Mouse (Mus musculus) liver, embryonic 14.5 days (tissue): ENCODE data around the gene Tnip1. TPM values are rescaled to one million over a fixed set of nuclear protein-coding genes. Genes with fewer than 3 reads are reported as not detected.

Experiments used
- ATAC-seq: fragments of 200-750 bp; cut with Nextera tagmentation; 2 replicates; pipeline ENCODE4 v1.8.0; 2017; ENCODE audit warnings: moderate number of reproducible peaks, mild to moderate bottlenecking, moderate library complexity; ENCODE audit not compliant: insufficient read depth
- DNase-seq, 3 experiments: peaks; one replicate each; pipeline ENCODE4 v3.0.0-alpha.2; 2012 to 2013; ENCODE audit warnings: low read depth in 3 of 3, low spot score in 3 of 3
- H3K27ac ChIP-seq: fragments of 300-500 bp; sonication (generic); 2 replicates; pipeline ENCODE4 v1.5.1; 2014; ENCODE audit warnings: moderate library complexity, mild to moderate bottlenecking, control low read depth, inconsistent platforms
- H3K27me3 ChIP-seq: fragments of 300-500 bp; sonication (generic); 2 replicates; pipeline ENCODE4 v1.6.1; 2014; ENCODE audit warnings: mild to moderate bottlenecking, low read length, moderate library complexity; ENCODE audit not compliant: control insufficient read depth, insufficient read depth
- H3K36me3 ChIP-seq: fragments of 300-500 bp; sonication (generic); replicated peaks from 2 replicates; pipeline ENCODE4 v1.6.1; 2014; ENCODE audit warnings: low read depth; ENCODE audit not compliant: control insufficient read depth, insufficient read depth
- H3K4me1 ChIP-seq, 2 experiments: fragments of 200-500 bp in 1 of 2; fragments of 300-500 bp in 1 of 2; sonication (generic) in 1 of 2; replicated peaks; 2 replicates each; pipeline ENCODE4 v1.6.1; 2012 to 2014; ENCODE audit warnings: antibody characterized with exemption in 1 of 2, inconsistent platforms in 1 of 2, low read length in 1 of 2; ENCODE audit not compliant: control insufficient read depth in 2 of 2, insufficient read depth in 2 of 2
- H3K4me2 ChIP-seq: fragments of 300-500 bp; sonication (generic); 2 replicates; pipeline ENCODE4 v1.6.1; 2014; ENCODE audit warnings: low read depth, mild to moderate bottlenecking, control low read depth, moderate library complexity
- H3K4me3 ChIP-seq, 2 experiments: fragments of 200-500 bp in 1 of 2; fragments of 300-500 bp in 1 of 2; sonication (generic) in 1 of 2; 2 replicates each; pipeline ENCODE4 v1.5.1; 2012 to 2014; ENCODE audit warnings: low read depth in 2 of 2, low read length in 2 of 2, mild to moderate bottlenecking in 2 of 2, control low read depth in 1 of 2, inconsistent platforms in 1 of 2, moderate library complexity in 1 of 2; ENCODE audit not compliant: insufficient read depth in 1 of 2
- H3K9ac ChIP-seq: fragments of 300-500 bp; sonication (generic); replicated peaks from 2 replicates; pipeline ENCODE4 v1.6.1; 2014; ENCODE audit warnings: mild to moderate bottlenecking, control low read depth, moderate library complexity
- H3K9me3 ChIP-seq: fragments of 300-500 bp; sonication (generic); 2 replicates; pipeline ENCODE4 v1.6.1; 2016; ENCODE audit warnings: low read length, mixed read lengths; ENCODE audit not compliant: control insufficient read depth
- CTCF ChIP-seq: IDR thresholded peaks from 2 replicates; pipeline ENCODE4 v1.5.1; 2016; ENCODE audit warnings: antibody characterized with exemption, low read depth, control low read depth
- EP300 ChIP-seq: IDR thresholded peaks from 2 replicates; pipeline ENCODE4 v1.6.1; 2016; ENCODE audit warnings: antibody characterized with exemption, low read depth
- WGBS: fragments of 180-500 bp; shearing (Covaris S2); extraction: QIAGEN DNeasy Blood & Tissue Kit; methylation state at CpG from one replicate; pipeline ENCODE4 v1.1.7; 2014; ENCODE audit not compliant: insufficient replicate concordance; 5-methylcytosine and 5-hydroxymethylcytosine counted together
- polyA plus RNA-seq, 2 experiments: library from polyadenylated mRNA; depleted of rRNA in 1 of 2; stranded (reverse) in 1 of 2; unstranded in 1 of 2; fragments of >200 nt; fragmentation: Nextera tagmentation in 1 of 2; extraction: Ambion mirVana in 1 of 2; gene quantifications; 2 replicates each; pipeline versions ENCODE4 v1.2.1 to v1.2.3; 2012 to 2014

The Tnip1 gene
- polyA plus RNA-seq, 2 experiments = 3.6 to 5.2 TPM

GRCm38 (mm10) chr11:54884197-54884828, 78.4 kb downstream of the Tnip1 start:
- Histone ChIP-seq H3K27ac (0 out of 2 replicates have a peak overlapping the region, but pooled peaks have one; percentile 25), H3K27me3 (no peaks in the 10 kb centered on the region), H3K9me3 (no peaks in the 10 kb centered on the region), H3K9ac (no peak overlapping the region), H3K4me3 (no peak overlapping the region), H3K4me1 (peaks cover 0 to 16% of the 10 kb centered on the region in 2 experiments; a peak in 2 of 4 replicates), H3K36me3 (no peaks in the 10 kb centered on the region), H3K4me2 (no peak overlapping the region)
- TF ChIP-seq EP300 (no peak), CTCF (no peak)
- DNase-seq = no peak
- ATAC-seq = no peak
- WGBS = 39% methylated on average over 5 of the region's 5 CpGs

GRCm38 (mm10) chr11:54882671-54883070, 80.0 kb downstream of the Tnip1 start:
- peak; percentile 21; the same call in 1 of the 2 replicates for TF ChIP-seq CTCF
- no peak for TF ChIP-seq EP300
- WGBS = 48% methylated on average over 8 of the region's 8 CpGs
- Histone ChIP-seq H3K36me3 (no peaks in the 10 kb centered on the region), H3K9ac (no peak overlapping the region), H3K27me3 (no peaks in the 10 kb centered on the region), H3K4me2 (no peak overlapping the region), H3K27ac (no peak overlapping the region), H3K9me3 (no peaks in the 10 kb centered on the region), H3K4me3 (no peak overlapping the region), H3K4me1 (peaks cover 0 to 16% of the 10 kb centered on the region in 2 experiments; a peak in 2 of 4 replicates)
- ATAC-seq (no peak), DNase-seq (no peak)

- no peaks in the 10 kb centered on the region for H3K9me3 ChIP-seq
- H3K36me3 ChIP-seq = no peaks in the 10 kb centered on the region
- no peak overlapping the region for H3K27ac ChIP-seq
- no peak overlapping the region for H3K9ac ChIP-seq
- H3K4me1 ChIP-seq = peaks cover 0 to 16% of the 10 kb centered on the region in 2 experiments; a peak in 2 of 4 replicates
- H3K27me3 ChIP-seq = no peaks in the 10 kb centered on the region
- 0 out of 2 replicates have a peak, but pooled peaks have one; percentile 28 for ATAC-seq
- DNase-seq = no peak
- TF ChIP-seq EP300 = no peak
- TF ChIP-seq CTCF = no peak
- H3K4me3 ChIP-seq = no peak overlapping the region
- H3K4me2 ChIP-seq = no peak overlapping the region
- 43% methylated on average over 2 of the region's 2 CpGs for WGBS
Observed at GRCm38 (mm10) chr11:54881051-54881474, 81.7 kb downstream of the Tnip1 start.

GRCm38 (mm10) chr11:54879922-54880321, 82.8 kb downstream of the Tnip1 start:
- no peaks in the 10 kb centered on the region for H3K9me3 ChIP-seq
- 28% methylated on average over 10 of the region's 10 CpGs for WGBS
- no peak overlapping the region for H3K4me3 ChIP-seq
- no peaks in the 10 kb centered on the region for H3K27me3 ChIP-seq
- TF ChIP-seq CTCF = no peak
- TF ChIP-seq EP300 = no peak
- no peaks in the 10 kb centered on the region for H3K36me3 ChIP-seq
- H3K4me1 ChIP-seq = peaks cover 0 to 13% of the 10 kb centered on the region in 2 experiments; a peak in 2 of 4 replicates
- H3K4me2 ChIP-seq = no peak overlapping the region
- DNase-seq (no peak), ATAC-seq (no peak)
- H3K27ac ChIP-seq = no peak overlapping the region
- no peak overlapping the region for H3K9ac ChIP-seq

GRCm38 (mm10) chr11:54879434-54879833, 83.3 kb downstream of the Tnip1 start:
- no peak overlapping the region for H3K9ac ChIP-seq
- TF ChIP-seq CTCF (peak; percentile 59), EP300 (no peak)
- no peaks in the 10 kb centered on the region for H3K9me3 ChIP-seq
- no peak overlapping the region for H3K4me2 ChIP-seq
- no peak for ATAC-seq
- H3K27me3 ChIP-seq = no peaks in the 10 kb centered on the region
- H3K4me3 ChIP-seq = no peak overlapping the region
- no peak for DNase-seq
- peaks cover 0 to 13% of the 10 kb centered on the region in 2 experiments; a peak in 2 of 4 replicates for H3K4me1 ChIP-seq
- H3K27ac ChIP-seq = no peak overlapping the region
- H3K36me3 ChIP-seq = no peaks in the 10 kb centered on the region
- 22% methylated on average over 4 of the region's 4 CpGs for WGBS
